Mouse (Mus musculus): ENCODE data around the gene Cdkl1. TPM values are rescaled to one million over a fixed set of nuclear protein-coding genes. Genes with fewer than 3 reads are reported as not detected.

Gene Cdkl1
- polyA plus RNA-seq, 1 experiment from 2014 or later, result 1.7 TPM

- no peaks in the 10 kb centered on the region for H3K36me3 ChIP-seq (ENCODE audit: control insufficient read depth, insufficient read depth)
- peaks cover 42% of the 10 kb centered on the region for H3K4me1 ChIP-seq (ENCODE audit: control insufficient read depth, low read depth, low read length)
- no peaks in the 10 kb centered on the region for H3K9me3 ChIP-seq (replicated peaks; ENCODE audit: control insufficient read depth, low read length)
- peak; percentile 41 for ATAC-seq (ENCODE audit: low read depth)
- H3K4me3 ChIP-seq (ENCODE audit: low read depth, low read length), result peak overlapping the region; percentile 71
- H3K9ac ChIP-seq (ENCODE audit: low read depth, low read length), result peak overlapping the region; percentile 83
- WGBS (ENCODE audit: insufficient replicate concordance), result 32% methylated on average over 27 of the region's 27 CpGs
- peaks cover 28% of the 10 kb centered on the region for H3K27me3 ChIP-seq (ENCODE audit: control insufficient read depth, insufficient read depth, low read depth, low read length)
- peak overlapping the region; percentile 41; the same call in 1 of the 2 replicates for H3K27ac ChIP-seq (ENCODE audit: low read length)
- peak overlapping the region; percentile 100 for H3K4me2 ChIP-seq (ENCODE audit: low read depth, low read length)
These were observed 1.1 kb downstream of the Cdkl1 start for GRCm38 (mm10) chr12:69789766-69790529.

GRCm38 (mm10) chr12:69788380-69788779 lies 2.7 kb downstream of the Cdkl1 start:
- H3K4me1 ChIP-seq (ENCODE audit: control insufficient read depth, low read depth, low read length), result peaks cover 53% of the 10 kb centered on the region
- H3K27me3 ChIP-seq (ENCODE audit: control insufficient read depth, insufficient read depth, low read depth, low read length), result peaks cover 28% of the 10 kb centered on the region
- no peak for ATAC-seq (ENCODE audit: low read depth)
- no peak overlapping the region for H3K9ac ChIP-seq (ENCODE audit: low read depth, low read length)
- H3K9me3 ChIP-seq (replicated peaks; ENCODE audit: control insufficient read depth, low read length), result no peaks in the 10 kb centered on the region
- no peak overlapping the region for H3K4me2 ChIP-seq (ENCODE audit: low read depth, low read length)
- WGBS (ENCODE audit: insufficient replicate concordance), result 63% methylated on average over 5 of the region's 5 CpGs
- H3K4me3 ChIP-seq (ENCODE audit: low read depth, low read length), result no peak overlapping the region
- no peaks in the 10 kb centered on the region for H3K36me3 ChIP-seq (ENCODE audit: control insufficient read depth, insufficient read depth)
- H3K27ac ChIP-seq (ENCODE audit: low read length), result no peak overlapping the region

GRCm38 (mm10) chr12:69785471-69785870 lies 5.6 kb downstream of the Cdkl1 start:
- no peaks in the 10 kb centered on the region for H3K36me3 ChIP-seq (ENCODE audit: control insufficient read depth, insufficient read depth)
- peaks cover 59% of the 10 kb centered on the region for H3K4me1 ChIP-seq (ENCODE audit: control insufficient read depth, low read depth, low read length)
- H3K9me3 ChIP-seq (replicated peaks; ENCODE audit: control insufficient read depth, low read length), result no peaks in the 10 kb centered on the region
- peaks cover 15% of the 10 kb centered on the region for H3K27me3 ChIP-seq (ENCODE audit: control insufficient read depth, insufficient read depth, low read depth, low read length)
- peak overlapping the region; percentile 35; the same call in 1 of the 2 replicates for H3K9ac ChIP-seq (ENCODE audit: low read depth, low read length)
- 66% methylated on average over 9 of the region's 9 CpGs for WGBS (ENCODE audit: insufficient replicate concordance)
- ATAC-seq (ENCODE audit: low read depth), result no peak
- H3K4me2 ChIP-seq (ENCODE audit: low read depth, low read length), result peak overlapping the region; percentile 10; the same call in 1 of the 2 replicates
- no peak overlapping the region for H3K4me3 ChIP-seq (ENCODE audit: low read depth, low read length)
- peak overlapping the region; percentile 51; the same call in 1 of the 2 replicates for H3K27ac ChIP-seq (ENCODE audit: low read length)

DNA sequence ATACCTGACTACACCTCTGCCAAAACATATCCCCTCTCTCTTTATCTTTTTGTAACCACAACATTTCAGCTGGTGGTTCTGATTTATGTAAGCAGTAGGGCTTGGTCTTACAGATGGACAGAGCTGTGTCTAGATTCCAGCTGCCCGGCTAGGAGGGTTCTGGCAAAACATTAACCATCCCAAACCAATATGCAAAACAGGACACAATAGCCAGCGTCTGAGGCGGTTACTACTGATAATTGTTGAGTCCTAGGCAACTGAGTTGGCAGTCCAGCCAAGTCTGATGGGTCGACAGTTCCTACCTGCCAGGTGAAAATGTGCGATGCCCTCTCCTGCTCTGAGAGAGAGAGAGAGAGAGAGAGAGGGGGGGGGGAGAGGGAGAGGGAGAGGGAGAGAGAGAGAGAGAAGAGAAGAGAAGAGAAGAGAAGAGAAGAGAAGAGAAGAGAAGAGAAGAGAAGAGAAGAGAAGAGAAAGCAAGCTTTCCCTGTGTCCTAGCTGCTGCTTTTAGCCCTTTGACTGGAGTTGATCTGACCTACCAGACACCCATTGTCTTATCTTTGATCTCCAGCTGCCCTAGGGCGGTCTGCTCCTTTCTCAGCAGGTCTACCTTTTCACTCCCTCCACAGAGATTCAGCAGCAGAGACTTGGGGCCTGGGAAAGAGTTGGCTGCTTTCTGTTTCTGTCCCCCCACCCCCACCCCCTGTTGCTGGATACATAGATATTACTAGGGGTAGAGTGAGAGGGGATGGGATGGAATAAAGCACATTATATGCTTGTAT lies 7.6 kb downstream of the Cdkl1 start:
- H3K4me1 ChIP-seq (ENCODE audit: control insufficient read depth, low read depth, low read length), result peaks cover 50% of the 10 kb centered on the region
- peak; percentile 97 for ATAC-seq (ENCODE audit: low read depth)
- H3K27me3 ChIP-seq (ENCODE audit: control insufficient read depth, insufficient read depth, low read depth, low read length), result no peaks in the 10 kb centered on the region
- H3K4me2 ChIP-seq (ENCODE audit: low read depth, low read length), result peak overlapping the region; percentile 52
- peak overlapping the region; percentile 31 for H3K4me3 ChIP-seq (ENCODE audit: low read depth, low read length)
- peak overlapping the region; percentile 57 for H3K9ac ChIP-seq (ENCODE audit: low read depth, low read length)
- no peaks in the 10 kb centered on the region for H3K9me3 ChIP-seq (replicated peaks; ENCODE audit: control insufficient read depth, low read length)
- no peaks in the 10 kb centered on the region for H3K36me3 ChIP-seq (ENCODE audit: control insufficient read depth, insufficient read depth)
- peak overlapping the region; percentile 93 for H3K27ac ChIP-seq (ENCODE audit: low read length)
- 32% methylated on average over 6 of the region's 6 CpGs for WGBS (ENCODE audit: insufficient replicate concordance)

GRCm38 (mm10) chr12:69781935-69782650 lies 9.0 kb downstream of the Cdkl1 start:
- H3K9ac ChIP-seq (ENCODE audit: low read depth, low read length), result peak overlapping the region; percentile 66
- WGBS (ENCODE audit: insufficient replicate concordance), result 83% methylated on average over 10 of the region's 10 CpGs
- peaks cover 47% of the 10 kb centered on the region for H3K4me1 ChIP-seq (ENCODE audit: control insufficient read depth, low read depth, low read length)
- ATAC-seq (ENCODE audit: low read depth), result peak; percentile 37
- no peaks in the 10 kb centered on the region for H3K27me3 ChIP-seq (ENCODE audit: control insufficient read depth, insufficient read depth, low read depth, low read length)
- H3K9me3 ChIP-seq (replicated peaks; ENCODE audit: control insufficient read depth, low read length), result no peaks in the 10 kb centered on the region
- peak overlapping the region; percentile 93 for H3K27ac ChIP-seq (ENCODE audit: low read length)
- H3K36me3 ChIP-seq (ENCODE audit: control insufficient read depth, insufficient read depth), result no peaks in the 10 kb centered on the region
- peak overlapping the region; percentile 31 for H3K4me3 ChIP-seq (ENCODE audit: low read depth, low read length)
- peak overlapping the region; percentile 52 for H3K4me2 ChIP-seq (ENCODE audit: low read depth, low read length)

GRCm38 (mm10) chr12:69781480-69781879 lies 9.6 kb downstream of the Cdkl1 start:
- Histone ChIP-seq H3K9me3 (replicated peaks; ENCODE audit: control insufficient read depth, low read length) (no peaks in the 10 kb centered on the region), H3K4me3 (ENCODE audit: low read depth, low read length) (no peak overlapping the region), H3K4me2 (ENCODE audit: low read depth, low read length) (no peak overlapping the region), H3K4me1 (ENCODE audit: control insufficient read depth, low read depth, low read length) (peaks cover 48% of the 10 kb centered on the region), H3K27me3 (ENCODE audit: control insufficient read depth, insufficient read depth, low read depth, low read length) (no peaks in the 10 kb centered on the region), H3K9ac (ENCODE audit: low read depth, low read length) (peak overlapping the region; percentile 66; the same call in 1 of the 2 replicates), H3K36me3 (ENCODE audit: control insufficient read depth, insufficient read depth) (no peaks in the 10 kb centered on the region), H3K27ac (ENCODE audit: low read length) (no peak overlapping the region; the same call in 1 of the 2 replicates)
- WGBS (ENCODE audit: insufficient replicate concordance), result 90% methylated on average over 8 of the region's 8 CpGs
- no peak for ATAC-seq (ENCODE audit: low read depth)

DNA sequence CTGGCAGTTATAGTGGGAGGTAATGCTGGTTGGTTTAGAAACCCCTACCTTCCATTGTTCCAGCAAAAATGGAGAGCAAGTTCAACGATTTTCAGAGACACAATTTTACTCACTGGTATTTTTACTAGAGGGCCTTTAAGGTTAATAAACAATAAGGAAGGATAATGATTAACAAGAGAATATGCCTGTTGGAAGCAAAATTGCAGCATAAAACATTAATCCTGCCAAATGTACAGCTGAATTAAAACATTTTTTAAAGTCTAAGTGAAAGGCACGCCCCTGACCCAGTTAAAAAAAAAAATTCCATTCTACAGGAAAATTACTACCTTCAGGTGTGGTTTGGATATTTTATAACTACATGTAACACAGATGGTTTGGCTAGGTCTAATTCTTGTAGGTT lies 13.1 kb downstream of the Cdkl1 start:
- H3K4me3 ChIP-seq (ENCODE audit: low read depth, low read length), result no peak overlapping the region
- H3K36me3 ChIP-seq (ENCODE audit: control insufficient read depth, insufficient read depth), result no peaks in the 10 kb centered on the region
- H3K4me2 ChIP-seq (ENCODE audit: low read depth, low read length), result no peak overlapping the region
- peaks cover 26% of the 10 kb centered on the region for H3K4me1 ChIP-seq (ENCODE audit: control insufficient read depth, low read depth, low read length)
- no peak overlapping the region for H3K9ac ChIP-seq (ENCODE audit: low read depth, low read length)
- ATAC-seq (ENCODE audit: low read depth), result no peak
- H3K27me3 ChIP-seq (ENCODE audit: control insufficient read depth, insufficient read depth, low read depth, low read length), result no peaks in the 10 kb centered on the region
- 66% methylated on average over 2 of the region's 2 CpGs for WGBS (ENCODE audit: insufficient replicate concordance)
- no peak overlapping the region; the same call in 1 of the 2 replicates for H3K27ac ChIP-seq (ENCODE audit: low read length)
- no peaks in the 10 kb centered on the region for H3K9me3 ChIP-seq (replicated peaks; ENCODE audit: control insufficient read depth, low read length)

DNA sequence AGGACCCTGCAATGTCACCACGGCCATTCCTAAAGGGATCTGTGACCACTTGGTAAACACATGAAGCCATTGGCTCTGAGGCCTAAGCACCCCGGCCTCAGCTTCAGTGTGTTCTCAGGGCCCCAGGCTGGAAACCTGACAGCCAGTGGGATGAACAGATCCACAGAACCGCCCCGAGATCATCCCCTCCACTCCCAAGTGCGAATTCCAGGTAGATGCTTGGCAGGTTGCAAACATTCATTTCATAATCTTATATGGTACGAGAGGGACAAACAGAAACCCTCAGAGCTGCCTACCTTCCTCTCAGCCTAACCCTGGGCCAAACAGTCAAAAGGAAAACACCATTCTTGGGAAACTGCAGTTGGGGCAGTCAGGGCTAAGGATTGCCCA lies 13.7 kb downstream of the Cdkl1 start:
- Histone ChIP-seq H3K27ac (ENCODE audit: low read length) (peak overlapping the region; percentile 39; the same call in 1 of the 2 replicates), H3K4me2 (ENCODE audit: low read depth, low read length) (no peak overlapping the region), H3K27me3 (ENCODE audit: control insufficient read depth, insufficient read depth, low read depth, low read length) (no peaks in the 10 kb centered on the region), H3K36me3 (ENCODE audit: control insufficient read depth, insufficient read depth) (no peaks in the 10 kb centered on the region), H3K4me1 (ENCODE audit: control insufficient read depth, low read depth, low read length) (peaks cover 22% of the 10 kb centered on the region), H3K4me3 (ENCODE audit: low read depth, low read length) (no peak overlapping the region), H3K9ac (ENCODE audit: low read depth, low read length) (no peak overlapping the region), H3K9me3 (replicated peaks; ENCODE audit: control insufficient read depth, low read length) (no peaks in the 10 kb centered on the region)
- 74% methylated on average over 6 of the region's 6 CpGs for WGBS (ENCODE audit: insufficient replicate concordance)
- no peak for ATAC-seq (ENCODE audit: low read depth)

Measured in liver, embryonic 16.5 days (tissue).